Mouse (Mus musculus) lung, embryonic 14.5 days (tissue): Measurements from ENCODE around the gene Cmc1. TPM values are rescaled to one million over a fixed set of nuclear protein-coding genes. Genes with fewer than 3 reads are reported as not detected.

Experiments
- ATAC-seq: fragments of 200-750 bp; cut with Nextera tagmentation; 2 replicates; pipeline ENCODE4 v1.8.0; 2017; ENCODE audit warnings: mild to moderate bottlenecking, moderate TSS enrichment, moderate library complexity; ENCODE audit not compliant: insufficient read depth
- DNase-seq: peaks from one replicate; pipeline ENCODE4 v3.0.0-alpha.2; 2015
- H3K27ac ChIP-seq: fragments of 300-500 bp; sonication (generic); 2 replicates; pipeline ENCODE4 v1.5.1; 2014; ENCODE audit warnings: low read depth, mild to moderate bottlenecking, moderate library complexity
- H3K27me3 ChIP-seq: fragments of 300-500 bp; sonication (generic); 2 replicates; pipeline ENCODE4 v1.6.1; 2014; ENCODE audit warnings: low read length, control low read depth; ENCODE audit not compliant: insufficient read depth
- H3K36me3 ChIP-seq: fragments of 300-500 bp; sonication (generic); 2 replicates; pipeline ENCODE4 v1.6.1; 2014; ENCODE audit warnings: control low read depth; ENCODE audit not compliant: insufficient read depth
- H3K4me1 ChIP-seq: fragments of 300-500 bp; sonication (generic); 2 replicates; pipeline ENCODE4 v1.6.1; 2014; ENCODE audit warnings: antibody characterized with exemption, control low read depth; ENCODE audit not compliant: insufficient read depth
- H3K4me2 ChIP-seq: fragments of 300-500 bp; sonication (generic); 2 replicates; pipeline ENCODE4 v1.6.1; 2014; ENCODE audit warnings: mild to moderate bottlenecking
- H3K4me3 ChIP-seq: fragments of 300-500 bp; sonication (generic); 2 replicates; pipeline ENCODE4 v1.5.1; 2014; ENCODE audit warnings: low read depth, low read length
- H3K9ac ChIP-seq: fragments of 300-500 bp; sonication (generic); 2 replicates; pipeline ENCODE4 v1.6.1; 2014
- H3K9me3 ChIP-seq: fragments of 300-500 bp; sonication (generic); 2 replicates; pipeline ENCODE4 v1.6.1; 2016; ENCODE audit warnings: low read depth, low read length, control low read depth
- CTCF ChIP-seq: IDR thresholded peaks from 2 replicates; pipeline ENCODE4 v1.5.1; 2016; ENCODE audit warnings: antibody characterized with exemption, low read depth
- WGBS: fragments of 180-500 bp; shearing (Covaris S2); extraction: QIAGEN DNeasy Blood & Tissue Kit; methylation state at CpG from one replicate; pipeline ENCODE4 v1.1.7; 2014; 5-methylcytosine and 5-hydroxymethylcytosine counted together
- polyA plus RNA-seq: library from polyadenylated mRNA; unstranded; fragments of >200 nt; fragmentation: Nextera tagmentation; extraction: Ambion mirVana; gene quantifications from 2 replicates; pipeline ENCODE4 v1.2.1, GENCODE M21; 2014

Gene Cmc1
- polyA plus RNA-seq, 1 experiment from 2014 or later = 44.8 TPM

- H3K4me2 ChIP-seq = no peak overlapping the region
- ATAC-seq = no peak
- 88% methylated on average over 7 of the region's 7 CpGs for WGBS
- no peak overlapping the region for H3K9ac ChIP-seq
- H3K4me1 ChIP-seq = no peaks in the 10 kb centered on the region
- no peak overlapping the region for H3K4me3 ChIP-seq
- DNase-seq = no peak
- no peaks in the 10 kb centered on the region for H3K27me3 ChIP-seq
- no peak for TF ChIP-seq CTCF
- H3K27ac ChIP-seq = no peak overlapping the region
- H3K9me3 ChIP-seq = no peaks in the 10 kb centered on the region
- no peaks in the 10 kb centered on the region for H3K36me3 ChIP-seq
These were observed 40.1 kb downstream of the Cmc1 start for GRCm38 (mm10) chr9:118109697-118110359.

GRCm38 (mm10) chr9:118108527-118109011 is 41.4 kb downstream of the Cmc1 start:
- Histone ChIP-seq H3K36me3 (no peaks in the 10 kb centered on the region), H3K4me1 (no peaks in the 10 kb centered on the region), H3K4me3 (no peak overlapping the region), H3K27me3 (no peaks in the 10 kb centered on the region), H3K9ac (no peak overlapping the region), H3K27ac (no peak overlapping the region), H3K9me3 (no peaks in the 10 kb centered on the region), H3K4me2 (no peak overlapping the region)
- no peak for TF ChIP-seq CTCF
- no peak for ATAC-seq
- WGBS = 65% methylated on average over 4 of the region's 4 CpGs
- DNase-seq = no peak

DNA sequence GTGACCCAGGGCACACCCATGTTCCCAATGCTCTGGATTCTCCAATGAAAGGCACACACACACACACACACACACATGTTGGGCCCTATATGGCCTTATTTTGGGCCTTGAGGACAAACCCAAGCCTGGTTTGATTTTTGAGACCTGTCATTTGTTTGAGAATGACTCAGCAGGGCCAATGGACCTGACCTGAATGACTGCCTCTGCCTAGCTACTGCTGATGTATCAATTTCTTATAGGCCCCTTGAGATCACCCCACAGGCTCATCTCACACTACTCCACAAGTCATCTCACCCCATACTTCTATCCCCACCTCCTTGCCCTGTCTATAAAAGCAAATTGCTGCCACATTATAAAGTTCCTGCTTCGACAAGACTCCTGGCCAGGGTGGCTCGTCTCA is 48.2 kb downstream of the Cmc1 start:
- Histone ChIP-seq H3K4me3 (no peak overlapping the region), H3K27me3 (no peaks in the 10 kb centered on the region), H3K27ac (no peak overlapping the region), H3K4me2 (no peak overlapping the region), H3K36me3 (no peaks in the 10 kb centered on the region), H3K9me3 (no peaks in the 10 kb centered on the region), H3K4me1 (no peaks in the 10 kb centered on the region), H3K9ac (no peak overlapping the region)
- 85% methylated on average over 2 of the region's 2 CpGs for WGBS
- no peak for TF ChIP-seq CTCF
- ATAC-seq (no peak), DNase-seq (no peak)

- DNase-seq (no peak), ATAC-seq (no peak)
- Histone ChIP-seq H3K9me3 (no peaks in the 10 kb centered on the region), H3K27ac (no peak overlapping the region), H3K27me3 (no peaks in the 10 kb centered on the region), H3K4me1 (no peaks in the 10 kb centered on the region), H3K9ac (no peak overlapping the region), H3K36me3 (no peaks in the 10 kb centered on the region), H3K4me3 (no peak overlapping the region), H3K4me2 (no peak overlapping the region)
- 95% methylated on average over 2 of the region's 2 CpGs for WGBS
- no peak for TF ChIP-seq CTCF
These were observed 49.5 kb downstream of the Cmc1 start for GRCm38 (mm10) chr9:118100484-118100883.

GRCm38 (mm10) chr9:118099395-118099794 is 50.6 kb downstream of the Cmc1 start:
- peak; percentile 64 for TF ChIP-seq CTCF
- no peak overlapping the region for H3K27ac ChIP-seq
- DNase-seq (peak; percentile 74), ATAC-seq (no peak; the same call in 1 of the 2 replicates)
- H3K9ac ChIP-seq = no peak overlapping the region
- H3K9me3 ChIP-seq = no peaks in the 10 kb centered on the region
- no peak overlapping the region for H3K4me3 ChIP-seq
- H3K36me3 ChIP-seq = no peaks in the 10 kb centered on the region
- WGBS = 35% methylated on average over 4 of the region's 4 CpGs
- no peaks in the 10 kb centered on the region for H3K4me1 ChIP-seq
- no peak overlapping the region for H3K4me2 ChIP-seq
- H3K27me3 ChIP-seq = no peaks in the 10 kb centered on the region

- no peaks in the 10 kb centered on the region for H3K4me1 ChIP-seq
- H3K9me3 ChIP-seq = no peaks in the 10 kb centered on the region
- no peak overlapping the region for H3K4me2 ChIP-seq
- no peak for TF ChIP-seq CTCF
- no peak for DNase-seq
- ATAC-seq = no peak
- H3K27ac ChIP-seq = no peak overlapping the region
- H3K9ac ChIP-seq = no peak overlapping the region
- no peaks in the 10 kb centered on the region for H3K36me3 ChIP-seq
- no peaks in the 10 kb centered on the region for H3K27me3 ChIP-seq
- no peak overlapping the region for H3K4me3 ChIP-seq
- 83% methylated on average over 4 of the region's 4 CpGs for WGBS
These were observed 66.1 kb downstream of the Cmc1 start for GRCm38 (mm10) chr9:118083834-118084233.

- DNase-seq (peak; percentile 53), ATAC-seq (peak; percentile 75; the same call in 1 of the 2 replicates)
- H3K4me1 ChIP-seq = no peaks in the 10 kb centered on the region
- peak overlapping the region; percentile 63 for H3K4me2 ChIP-seq
- no peaks in the 10 kb centered on the region for H3K9me3 ChIP-seq
- H3K27ac ChIP-seq = no peak overlapping the region
- no peaks in the 10 kb centered on the region for H3K36me3 ChIP-seq
- no peaks in the 10 kb centered on the region for H3K27me3 ChIP-seq
- H3K4me3 ChIP-seq = peak overlapping the region; percentile 22
- H3K9ac ChIP-seq = peak overlapping the region; percentile 38
- no peak for TF ChIP-seq CTCF
- 19% methylated on average over 22 of the region's 22 CpGs for WGBS
These were observed 67.2 kb downstream of the Cmc1 start for GRCm38 (mm10) chr9:118082575-118083431.
